Mouse (Mus musculus): ENCODE data around the gene Uvrag. TPM values are rescaled to one million over a fixed set of nuclear protein-coding genes. Genes with fewer than 3 reads are reported as not detected.
A peak's percentile ranks its signal among the peaks of the same experiment; 100 is the strongest.

Gene Uvrag
- polyA plus RNA-seq, 1 experiment from 2014 or later, result 18.2 TPM

- Histone ChIP-seq H3K36me3 (ENCODE audit: control insufficient read depth, insufficient read depth, low read length) (0 out of 2 replicates have a peak, but pooled peaks cover 6% of the 10 kb centered on the region), H3K9ac (ENCODE audit: low read depth, low read length) (no peak overlapping the region), H3K27ac (replicated peaks; ENCODE audit: low read depth, low read length) (no peak overlapping the region; the same call in 1 of the 2 replicates), H3K4me1 (ENCODE audit: control insufficient read depth, insufficient read depth, low read length) (peaks cover 19% of the 10 kb centered on the region), H3K9me3 (ENCODE audit: control insufficient read depth, low read length) (no peaks in the 10 kb centered on the region), H3K4me2 (ENCODE audit: low read depth, low read length) (no peak overlapping the region), H3K27me3 (replicated peaks; ENCODE audit: control insufficient read depth, insufficient read depth, low read length) (no peaks in the 10 kb centered on the region), H3K4me3 (ENCODE audit: low read depth, low read length) (no peak overlapping the region)
- ATAC-seq (ENCODE audit: low read depth), result no peak
- no peak for DNase-seq (ENCODE audit: low spot score)
- WGBS, result 92% methylated on average over 3 of the region's 3 CpGs
Observed at GRCm38 (mm10) chr7:99033314-99033713, 107.6 kb downstream of the Uvrag start.

GRCm38 (mm10) chr7:99032051-99032450, 108.9 kb downstream of the Uvrag start:
- no peak for DNase-seq (ENCODE audit: low spot score)
- Histone ChIP-seq H3K36me3 (ENCODE audit: control insufficient read depth, insufficient read depth, low read length) (0 out of 2 replicates have a peak, but pooled peaks cover 6% of the 10 kb centered on the region), H3K4me1 (ENCODE audit: control insufficient read depth, insufficient read depth, low read length) (peaks cover 22% of the 10 kb centered on the region), H3K27ac (replicated peaks; ENCODE audit: low read depth, low read length) (no peak overlapping the region), H3K4me3 (ENCODE audit: low read depth, low read length) (no peak overlapping the region), H3K9me3 (ENCODE audit: control insufficient read depth, low read length) (no peaks in the 10 kb centered on the region), H3K27me3 (replicated peaks; ENCODE audit: control insufficient read depth, insufficient read depth, low read length) (no peaks in the 10 kb centered on the region), H3K4me2 (ENCODE audit: low read depth, low read length) (no peak overlapping the region), H3K9ac (ENCODE audit: low read depth, low read length) (no peak overlapping the region)
- 95% methylated on average over 8 of the region's 8 CpGs for WGBS
- no peak for ATAC-seq (ENCODE audit: low read depth)

GRCm38 (mm10) chr7:99028108-99028507, 112.8 kb downstream of the Uvrag start:
- WGBS, result 84% methylated on average over 7 of the region's 7 CpGs

GRCm38 (mm10) chr7:99027185-99027584, 113.8 kb downstream of the Uvrag start:
- ATAC-seq (ENCODE audit: low read depth) (peak; percentile 76; the same call in 1 of the 2 replicates), DNase-seq (ENCODE audit: low spot score) (no peak)
- H3K9ac ChIP-seq (ENCODE audit: low read depth, low read length), result no peak overlapping the region
- 0 out of 2 replicates have a peak, but pooled peaks cover 6% of the 10 kb centered on the region for H3K9me3 ChIP-seq (ENCODE audit: control insufficient read depth, low read length)
- H3K4me3 ChIP-seq (ENCODE audit: low read depth, low read length), result no peak overlapping the region
- H3K27me3 ChIP-seq (replicated peaks; ENCODE audit: control insufficient read depth, insufficient read depth, low read length), result no peaks in the 10 kb centered on the region
- peaks cover 11% of the 10 kb centered on the region; the same call in 1 of the 2 replicates for H3K4me1 ChIP-seq (ENCODE audit: control insufficient read depth, insufficient read depth, low read length)
- H3K36me3 ChIP-seq (ENCODE audit: control insufficient read depth, insufficient read depth, low read length), result 0 out of 2 replicates have a peak, but pooled peaks cover 3% of the 10 kb centered on the region
- H3K4me2 ChIP-seq (ENCODE audit: low read depth, low read length), result no peak overlapping the region
- 51% methylated on average over 5 of the region's 5 CpGs for WGBS
- no peak overlapping the region for H3K27ac ChIP-seq (replicated peaks; ENCODE audit: low read depth, low read length)

More at GRCm38 (mm10) chr7:99028108-99028507, 112.8 kb downstream of the Uvrag start:
- Histone ChIP-seq H3K4me3 (ENCODE audit: low read depth, low read length) (no peak overlapping the region), H3K27me3 (replicated peaks; ENCODE audit: control insufficient read depth, insufficient read depth, low read length) (no peaks in the 10 kb centered on the region), H3K4me2 (ENCODE audit: low read depth, low read length) (no peak overlapping the region), H3K27ac (replicated peaks; ENCODE audit: low read depth, low read length) (no peak overlapping the region), H3K4me1 (ENCODE audit: control insufficient read depth, insufficient read depth, low read length) (peaks cover 11% of the 10 kb centered on the region; the same call in 1 of the 2 replicates), H3K36me3 (ENCODE audit: control insufficient read depth, insufficient read depth, low read length) (0 out of 2 replicates have a peak, but pooled peaks cover 6% of the 10 kb centered on the region), H3K9ac (ENCODE audit: low read depth, low read length) (no peak overlapping the region), H3K9me3 (ENCODE audit: control insufficient read depth, low read length) (0 out of 2 replicates have a peak, but pooled peaks cover 6% of the 10 kb centered on the region)
- DNase-seq (ENCODE audit: low spot score) (no peak), ATAC-seq (ENCODE audit: low read depth) (no peak)

GRCm38 (mm10) chr7:99025989-99026388, 115.0 kb downstream of the Uvrag start:
- ATAC-seq (ENCODE audit: low read depth) (no peak), DNase-seq (ENCODE audit: low spot score) (no peak)
- 0 out of 2 replicates have a peak, but pooled peaks cover 6% of the 10 kb centered on the region for H3K9me3 ChIP-seq (ENCODE audit: control insufficient read depth, low read length)
- WGBS, result 89% methylated on average over 10 of the region's 10 CpGs
- no peak overlapping the region for H3K4me2 ChIP-seq (ENCODE audit: low read depth, low read length)
- no peaks in the 10 kb centered on the region for H3K36me3 ChIP-seq (ENCODE audit: control insufficient read depth, insufficient read depth, low read length)
- H3K4me3 ChIP-seq (ENCODE audit: low read depth, low read length), result no peak overlapping the region
- peaks cover 11% of the 10 kb centered on the region; the same call in 1 of the 2 replicates for H3K4me1 ChIP-seq (ENCODE audit: control insufficient read depth, insufficient read depth, low read length)
- no peak overlapping the region for H3K9ac ChIP-seq (ENCODE audit: low read depth, low read length)
- H3K27ac ChIP-seq (replicated peaks; ENCODE audit: low read depth, low read length), result no peak overlapping the region
- H3K27me3 ChIP-seq (replicated peaks; ENCODE audit: control insufficient read depth, insufficient read depth, low read length), result no peaks in the 10 kb centered on the region

- no peak overlapping the region for H3K4me2 ChIP-seq (ENCODE audit: low read depth, low read length)
Observed at GRCm38 (mm10) chr7:99025265-99025664, 115.7 kb downstream of the Uvrag start.

GRCm38 (mm10) chr7:99024791-99025190, 116.2 kb downstream of the Uvrag start:
- Histone ChIP-seq H3K9me3 (ENCODE audit: control insufficient read depth, low read length) (0 out of 2 replicates have a peak, but pooled peaks cover 6% of the 10 kb centered on the region), H3K36me3 (ENCODE audit: control insufficient read depth, insufficient read depth, low read length) (no peaks in the 10 kb centered on the region), H3K4me1 (ENCODE audit: control insufficient read depth, insufficient read depth, low read length) (peaks cover 14% of the 10 kb centered on the region), H3K27ac (replicated peaks; ENCODE audit: low read depth, low read length) (no peak overlapping the region), H3K27me3 (replicated peaks; ENCODE audit: control insufficient read depth, insufficient read depth, low read length) (no peaks in the 10 kb centered on the region), H3K4me2 (ENCODE audit: low read depth, low read length) (no peak overlapping the region), H3K9ac (ENCODE audit: low read depth, low read length) (no peak overlapping the region), H3K4me3 (ENCODE audit: low read depth, low read length) (no peak overlapping the region)
- ATAC-seq (ENCODE audit: low read depth) (no peak), DNase-seq (ENCODE audit: low spot score) (no peak)
- WGBS, result 75% methylated on average over 6 of the region's 6 CpGs

More at GRCm38 (mm10) chr7:99025265-99025664, 115.7 kb downstream of the Uvrag start:
- ATAC-seq (ENCODE audit: low read depth) (no peak), DNase-seq (ENCODE audit: low spot score) (no peak)
- no peaks in the 10 kb centered on the region for H3K36me3 ChIP-seq (ENCODE audit: control insufficient read depth, insufficient read depth, low read length)
- 75% methylated on average over 7 of the region's 7 CpGs for WGBS
- H3K9ac ChIP-seq (ENCODE audit: low read depth, low read length), result no peak overlapping the region
- 0 out of 2 replicates have a peak, but pooled peaks cover 6% of the 10 kb centered on the region for H3K9me3 ChIP-seq (ENCODE audit: control insufficient read depth, low read length)
- no peak overlapping the region for H3K27ac ChIP-seq (replicated peaks; ENCODE audit: low read depth, low read length)
- H3K27me3 ChIP-seq (replicated peaks; ENCODE audit: control insufficient read depth, insufficient read depth, low read length), result no peaks in the 10 kb centered on the region
- H3K4me1 ChIP-seq (ENCODE audit: control insufficient read depth, insufficient read depth, low read length), result peaks cover 14% of the 10 kb centered on the region
- no peak overlapping the region for H3K4me3 ChIP-seq (ENCODE audit: low read depth, low read length)

GRCm38 (mm10) chr7:99023931-99024330, 117.0 kb downstream of the Uvrag start:
- Histone ChIP-seq H3K4me3 (ENCODE audit: low read depth, low read length) (no peak overlapping the region), H3K27me3 (replicated peaks; ENCODE audit: control insufficient read depth, insufficient read depth, low read length) (no peaks in the 10 kb centered on the region), H3K9ac (ENCODE audit: low read depth, low read length) (no peak overlapping the region), H3K36me3 (ENCODE audit: control insufficient read depth, insufficient read depth, low read length) (no peaks in the 10 kb centered on the region), H3K9me3 (ENCODE audit: control insufficient read depth, low read length) (0 out of 2 replicates have a peak, but pooled peaks cover 6% of the 10 kb centered on the region), H3K4me1 (ENCODE audit: control insufficient read depth, insufficient read depth, low read length) (peaks cover 9% of the 10 kb centered on the region), H3K4me2 (ENCODE audit: low read depth, low read length) (no peak overlapping the region), H3K27ac (replicated peaks; ENCODE audit: low read depth, low read length) (no peak overlapping the region)
- DNase-seq (ENCODE audit: low spot score), result no peak
- 87% methylated on average over 3 of the region's 3 CpGs for WGBS
- no peak for ATAC-seq (ENCODE audit: low read depth)

- Histone ChIP-seq H3K36me3 (ENCODE audit: control insufficient read depth, insufficient read depth, low read length) (no peaks in the 10 kb centered on the region), H3K4me1 (ENCODE audit: control insufficient read depth, insufficient read depth, low read length) (peaks cover 4% of the 10 kb centered on the region; the same call in 1 of the 2 replicates), H3K27ac (replicated peaks; ENCODE audit: low read depth, low read length) (no peak overlapping the region), H3K9me3 (ENCODE audit: control insufficient read depth, low read length) (0 out of 2 replicates have a peak, but pooled peaks cover 6% of the 10 kb centered on the region), H3K27me3 (replicated peaks; ENCODE audit: control insufficient read depth, insufficient read depth, low read length) (no peaks in the 10 kb centered on the region), H3K9ac (ENCODE audit: low read depth, low read length) (no peak overlapping the region), H3K4me2 (ENCODE audit: low read depth, low read length) (no peak overlapping the region), H3K4me3 (ENCODE audit: low read depth, low read length) (no peak overlapping the region)
- ATAC-seq (ENCODE audit: low read depth), result no peak
- 50% methylated on average over 4 of the region's 4 CpGs for WGBS
- DNase-seq (ENCODE audit: low spot score), result no peak
Observed at GRCm38 (mm10) chr7:99021277-99021676, 119.7 kb downstream of the Uvrag start.
